Mouse (Mus musculus) G1E (cell line): ENCODE data around the gene Nsd2. TPM values are rescaled to one million over a fixed set of nuclear protein-coding genes. Genes with fewer than 3 reads are reported as not detected.

Source experiments
- ATAC-seq: 2 replicates; pipeline ENCODE4 v1.8.0; 2016; ENCODE audit warnings: mild to moderate bottlenecking; ENCODE audit not compliant: insufficient number of reproducible peaks, poor library complexity, low FRiP score, severe bottlenecking; ENCODE audit errors: extremely low read depth
- DNase-seq: peaks from one replicate; pipeline ENCODE4 v3.0.0; 2012; ENCODE audit warnings: low spot score
- H3K27me3 ChIP-seq: 2 replicates; pipeline ENCODE4 v1.6.1; 2012; ENCODE audit warnings: mild to moderate bottlenecking, low read length, inconsistent platforms; ENCODE audit not compliant: insufficient read depth
- H3K36me3 ChIP-seq: replicated peaks from 2 replicates; pipeline ENCODE3; 2012; ENCODE audit warnings: mild to moderate bottlenecking, inconsistent platforms
- H3K4me1 ChIP-seq: 2 replicates; pipeline ENCODE4 v1.6.1; 2012; ENCODE audit warnings: low read depth, low read length, inconsistent platforms, mixed read lengths; ENCODE audit not compliant: insufficient read depth
- H3K4me3 ChIP-seq: 2 replicates; pipeline ENCODE4 v1.5.1; 2012; ENCODE audit warnings: low read depth, mild to moderate bottlenecking, inconsistent platforms, low read length, moderate library complexity, mixed read lengths
- H3K9me3 ChIP-seq: replicated peaks from 2 replicates; pipeline ENCODE4 v1.6.1; 2012; ENCODE audit warnings: inconsistent platforms
- CTCF ChIP-seq: IDR thresholded peaks from 2 replicates; pipeline ENCODE4 v1.5.1; 2012; ENCODE audit warnings: low read depth, low read length, inconsistent platforms, mixed read lengths
- GATA1 ChIP-seq: IDR thresholded peaks from 2 replicates; pipeline ENCODE4 v1.6.1; 2012; ENCODE audit warnings: borderline replicate concordance, low read length, inconsistent platforms, mixed read lengths
- GATA2 ChIP-seq: IDR thresholded peaks from 2 replicates; pipeline ENCODE4 v1.6.1; 2012; ENCODE audit warnings: low read depth, low read length, inconsistent platforms, borderline replicate concordance
- POLR2AphosphoS5 ChIP-seq: IDR thresholded peaks from 2 replicates; pipeline ENCODE4 v1.6.1; 2012; ENCODE audit warnings: low read depth, low read length, inconsistent platforms; ENCODE audit not compliant: insufficient replicate concordance
- TAL1 ChIP-seq: conservative IDR thresholded peaks from 2 replicates; pipeline ENCODE4 v1.6.1; 2012; ENCODE audit warnings: low read depth, low read length, inconsistent platforms, mixed read lengths
- polyA plus RNA-seq: library from polyadenylated mRNA; stranded (reverse); fragments of >175 nt; gene quantifications from 2 replicates; pipeline ENCODE4 v1.2.3, GENCODE M21; 2012
- total RNA-seq, 2 experiments: library from RNA; stranded (forward) in 1 of 2; stranded (reverse) in 1 of 2; fragments of 200-1000 nt in 1 of 2; fragments of >200 nt in 1 of 2; fragmentation: Nextera tagmentation in 1 of 2; gene quantifications; 2 replicates each; pipeline ENCODE4 v1.2.3; 2014 to 2017

The Nsd2 gene
- total and polyA plus RNA-seq, 3 experiments, result 15.5 to 129 (median 99.6) TPM

GRCm38 (mm10) chr5:33919466-33919865 is 98.9 kb downstream of the Nsd2 start:
- TF ChIP-seq CTCF (no peak), TAL1 (no peak), GATA2 (no peak), POLR2AphosphoS5 (no peak), GATA1 (no peak)
- peaks cover 73% of the 10 kb centered on the region for H3K36me3 ChIP-seq
- no peak for DNase-seq
- peaks cover 5% of the 10 kb centered on the region for H3K4me1 ChIP-seq
- H3K27me3 ChIP-seq, result no peaks in the 10 kb centered on the region
- H3K4me3 ChIP-seq, result no peak overlapping the region
- H3K9me3 ChIP-seq, result no peaks in the 10 kb centered on the region
- no peak for ATAC-seq

GRCm38 (mm10) chr5:33920037-33920436 is 99.5 kb downstream of the Nsd2 start:
- H3K4me3 ChIP-seq, result no peak overlapping the region

GRCm38 (mm10) chr5:33920924-33921323 is 100.4 kb downstream of the Nsd2 start:
- Histone ChIP-seq H3K27me3 (no peaks in the 10 kb centered on the region), H3K4me1 (peaks cover 5% of the 10 kb centered on the region), H3K9me3 (no peaks in the 10 kb centered on the region), H3K4me3 (no peak overlapping the region), H3K36me3 (peaks cover 67% of the 10 kb centered on the region)
- no peak for TF ChIP-seq POLR2AphosphoS5
- no peak for TF ChIP-seq TAL1
- no peak for TF ChIP-seq GATA1
- TF ChIP-seq CTCF, result no peak
- no peak for TF ChIP-seq GATA2
- DNase-seq, result no peak
- no peak for ATAC-seq

More at GRCm38 (mm10) chr5:33920037-33920436, 99.5 kb downstream of the Nsd2 start:
- H3K27me3 ChIP-seq, result no peaks in the 10 kb centered on the region
- ATAC-seq (no peak), DNase-seq (no peak)
- peaks cover 5% of the 10 kb centered on the region for H3K4me1 ChIP-seq
- peaks cover 73% of the 10 kb centered on the region for H3K36me3 ChIP-seq
- TF ChIP-seq CTCF (no peak), GATA1 (no peak), POLR2AphosphoS5 (no peak), TAL1 (no peak), GATA2 (no peak)
- no peaks in the 10 kb centered on the region for H3K9me3 ChIP-seq

- H3K4me3 ChIP-seq, result no peak overlapping the region
- no peaks in the 10 kb centered on the region for H3K9me3 ChIP-seq
- peaks cover 5% of the 10 kb centered on the region for H3K4me1 ChIP-seq
- H3K36me3 ChIP-seq, result peaks cover 68% of the 10 kb centered on the region
- no peak for ATAC-seq
- TF ChIP-seq TAL1 (no peak), GATA2 (no peak), CTCF (no peak), POLR2AphosphoS5 (no peak), GATA1 (no peak)
- DNase-seq, result no peak
- no peaks in the 10 kb centered on the region for H3K27me3 ChIP-seq
These were observed 101.1 kb downstream of the Nsd2 start for GRCm38 (mm10) chr5:33921486-33922235.

- no peaks in the 10 kb centered on the region for H3K27me3 ChIP-seq
- peaks cover 5% of the 10 kb centered on the region for H3K4me1 ChIP-seq
- no peaks in the 10 kb centered on the region for H3K9me3 ChIP-seq
- ATAC-seq, result no peak
- TF ChIP-seq CTCF (no peak), GATA1 (no peak), GATA2 (no peak), TAL1 (no peak), POLR2AphosphoS5 (no peak)
- DNase-seq, result no peak
- H3K36me3 ChIP-seq, result peaks cover 72% of the 10 kb centered on the region
- H3K4me3 ChIP-seq, result no peak overlapping the region
These were observed 102.0 kb downstream of the Nsd2 start for GRCm38 (mm10) chr5:33922566-33922965.

- DNase-seq, result no peak
- no peaks in the 10 kb centered on the region for H3K27me3 ChIP-seq
- TF ChIP-seq CTCF, result no peak
- no peak for TF ChIP-seq TAL1
- no peak for TF ChIP-seq POLR2AphosphoS5
- no peak for TF ChIP-seq GATA2
- TF ChIP-seq GATA1, result no peak
- H3K4me3 ChIP-seq, result no peak overlapping the region
- peaks cover 6% of the 10 kb centered on the region for H3K4me1 ChIP-seq
- no peak for ATAC-seq
- H3K9me3 ChIP-seq, result peaks cover 3% of the 10 kb centered on the region; the same call in 1 of the 2 replicates
- H3K36me3 ChIP-seq, result peaks cover 69% of the 10 kb centered on the region
These were observed 105.6 kb downstream of the Nsd2 start for GRCm38 (mm10) chr5:33926170-33926569.

GRCm38 (mm10) chr5:33932413-33932812 is 111.9 kb downstream of the Nsd2 start:
- peaks cover 30% of the 10 kb centered on the region for H3K4me1 ChIP-seq

More at GRCm38 (mm10) chr5:33932413-33932812, 111.9 kb downstream of the Nsd2 start:
- no peak for ATAC-seq
- Histone ChIP-seq H3K36me3 (peaks cover 49% of the 10 kb centered on the region), H3K4me3 (no peak overlapping the region), H3K9me3 (peaks cover 3% of the 10 kb centered on the region; the same call in 1 of the 2 replicates), H3K27me3 (no peaks in the 10 kb centered on the region)
- DNase-seq, result no peak
- TF ChIP-seq GATA2 (no peak), POLR2AphosphoS5 (no peak), GATA1 (no peak), CTCF (no peak), TAL1 (no peak)
